Mouse (Mus musculus) spleen, adult 2 months (tissue): ENCODE results near the gene Dapk2.

Experiments
- CTCF ChIP-seq: fragments of 200-500 bp; IDR thresholded peaks from 2 replicates; pipeline ENCODE4 v1.5.1; 2011; ENCODE audit warnings: mild to moderate bottlenecking, inconsistent platforms; ENCODE audit not compliant: insufficient read depth, insufficient read length, insufficient replicate concordance; ENCODE audit errors: extremely low read depth
- POLR2A ChIP-seq: fragments of 200-500 bp; IDR thresholded peaks from 2 replicates; pipeline ENCODE4 v1.6.1; 2011; ENCODE audit warnings: low read depth, low read length, inconsistent platforms

- TF ChIP-seq CTCF: no peak
- TF ChIP-seq POLR2A: peak; percentile 19; the same call in 1 of the 2 replicates
Measured at GRCm38 (mm10) chr9:66126456-66127192, 31.4 kb upstream of the Dapk2 start, which contains the start of the genes Snx1 and Ciao2a.
